Comparison of ENCODE assay signal across 23 mouse cellular contexts in genomic region chr9:9102158-9102514, GRCm38 (mm10).
DNase-seq lines count a peak whose midpoint lies in the region; TF ChIP-seq lines count a peak whose summit lies in the region.
"Had no signal": no experiment of that assay in that cellular context is flagged by ENCODE, and none has a peak within 500 bp of the region (broad histone marks: within the 10 kb centered on the region; RNA-seq: fewer than 3 reads in every experiment).

No protein-coding gene starts in this region.

- no peak for DNase-seq in gastrocnemius, adult 2 months
- no peak for DNase-seq in gastrocnemius, postnatal 4 days (ENCODE audit: low spot score in 2 of 2)
- peak; percentile 20 to 28 for DNase-seq in left cerebral cortex, adult 9 months (ENCODE audit: low spot score in 2 of 2)
- DNase-seq in left cerebral cortex, postnatal 4 days: no peak
- DNase-seq in brain, adult 2 months (ENCODE audit: low read depth, low spot score): peak; percentile 74
- DNase-seq in adrenal gland, adult 18-20 months (ENCODE audit: low spot score in 2 of 2): no peak
- DNase-seq: adrenal gland, adult 8-10 months; adrenal gland, postnatal 25 days; cerebellum, adult 18-20 months; cerebellum, adult 9-10 months; cerebellum, postnatal 14 days; gastrocnemius, postnatal 14 days; heart, adult 18-20 months; heart, postnatal 10 days; heart, postnatal 36 days had no signal

- no peaks in the 10 kb centered on the region; the same call in 1 of the 2 replicates for H3K4me1 ChIP-seq in cortical plate, adult 2 months (ENCODE audit: control insufficient read depth, insufficient read depth, low read length)
- H3K4me1 ChIP-seq: embryonic facial prominence, embryonic 12.5 days; embryonic facial prominence, embryonic 15.5 days; heart, embryonic 12.5 days; heart, embryonic 15.5 days; hindbrain, embryonic 10.5 days; hindbrain, embryonic 13.5 days; intestine, embryonic 15.5 days had no signal

- peak overlapping the region; percentile 32; the same call in 1 of the 2 replicates for H3K27ac ChIP-seq in gastrocnemius, adult 2 months
- 0 out of 2 replicates have a peak overlapping the region, but pooled peaks have one; percentile 70 for H3K27ac ChIP-seq in cortical plate, adult 2 months (ENCODE audit: insufficient read depth, low read length)
- H3K27ac ChIP-seq: embryonic facial prominence, embryonic 12.5 days; embryonic facial prominence, embryonic 15.5 days; heart, embryonic 15.5 days; hindbrain, embryonic 10.5 days; hindbrain, embryonic 13.5 days; intestine, embryonic 15.5 days had no signal

- no peak for TF ChIP-seq POLR2A in cortical plate, adult 2 months (IDR thresholded peaks at IDR 0.05; ENCODE audit: extremely low read depth, insufficient read depth, low read length)

- no peak overlapping the region for H3K4me3 ChIP-seq in gastrocnemius, adult 2 months
- no peak overlapping the region for H3K4me3 ChIP-seq in cortical plate, adult 2 months (ENCODE audit: insufficient read depth, low read length)
- H3K4me3 ChIP-seq: embryonic facial prominence, embryonic 12.5 days; embryonic facial prominence, embryonic 15.5 days; heart, embryonic 12.5 days; heart, embryonic 15.5 days; hindbrain, embryonic 10.5 days; hindbrain, embryonic 13.5 days; intestine, embryonic 15.5 days had no signal

- no peak for TF ChIP-seq CTCF in gastrocnemius, adult 2 months (IDR thresholded peaks at IDR 0.05)
- TF ChIP-seq CTCF in cortical plate, adult 2 months (IDR thresholded peaks at IDR 0.05; ENCODE audit: extremely low read depth, insufficient read depth, low read length): no peak

- intact Hi-C loops in gastrocnemius, adult 2 months (cut with DNase I): no loop called here
- intact Hi-C loops in left cerebral cortex, postnatal 4 days (cut with DNase I): no loop called here

Comparison
In these comparisons a context has a peak if more than half of its experiments do, and no peak if none do; other contexts are left out.
1. DNase-seq: peak in left cerebral cortex, adult 9 months (2 of 2) and brain, adult 2 months (single experiment); none in gastrocnemius, adult 2 months (single experiment), gastrocnemius, postnatal 4 days (0 of 2), left cerebral cortex, postnatal 4 days (single experiment) and adrenal gland, adult 18-20 months (0 of 2).